Mouse (Mus musculus): Measurements from ENCODE around the gene Zdhhc16. TPM values are rescaled to one million over a fixed set of nuclear protein-coding genes. Genes with fewer than 3 reads are reported as not detected.

Gene Zdhhc16
- total RNA-seq (2014; fragmentation: Nextera tagmentation) (36.7 and 45.4 TPM in 2 replicates), total RNA-seq (2017) (27.8 and 29.7 TPM in 2 replicates), polyA plus RNA-seq (2012) (25.6 and 34.0 TPM in 2 replicates)

DNA sequence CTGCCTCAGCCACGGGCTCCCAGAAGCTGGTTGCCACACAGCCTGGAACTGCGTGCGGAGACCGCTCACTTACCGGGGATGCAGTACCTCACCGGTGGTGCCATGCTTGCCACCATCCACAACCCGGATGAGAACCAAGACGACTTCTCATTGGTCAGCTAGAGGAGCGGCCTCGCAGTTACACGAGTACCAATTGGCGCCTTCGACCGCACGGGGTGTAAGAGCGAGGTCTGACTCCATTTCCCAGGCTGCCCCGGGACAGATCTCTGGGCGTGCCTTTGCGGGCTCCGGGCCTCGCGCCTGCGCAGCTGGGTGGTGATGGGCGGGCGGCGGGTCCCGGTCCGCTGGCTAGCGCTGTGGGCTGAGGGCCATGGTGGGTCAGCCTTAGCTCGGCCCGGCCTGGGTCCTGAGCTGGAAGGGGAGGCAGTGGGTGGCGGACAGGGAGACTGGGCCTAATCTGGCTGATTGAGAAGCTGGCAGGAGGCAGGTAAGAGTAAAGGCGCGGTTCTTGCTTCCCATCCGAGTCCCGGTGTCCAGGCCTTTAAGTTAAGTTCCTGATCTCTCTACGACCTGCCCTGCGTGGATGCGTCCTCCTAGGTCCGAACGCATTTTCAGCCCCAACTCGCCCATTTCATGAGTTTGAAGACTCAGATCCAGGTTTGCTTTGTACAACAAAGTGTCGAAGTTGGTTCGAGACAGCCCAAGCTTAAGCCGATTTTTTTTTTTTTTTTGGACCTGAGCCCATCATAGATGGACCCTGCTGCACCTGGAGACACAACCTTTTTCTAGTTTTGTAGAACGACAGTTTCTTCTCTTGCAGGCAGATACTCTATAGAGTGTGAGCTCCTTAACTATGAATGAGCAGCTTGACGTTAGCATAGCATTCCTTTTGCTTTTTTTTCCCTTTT is at the start of gene Zdhhc16, which contains the start of gene Exosc1:
Gene Zdhhc16, plus strand, starts transcription at position 302 of the 908 bp plus-strand sequence.
Gene Exosc1, minus strand, starts transcription at position 245 of the 908 bp plus-strand sequence.
- peak; percentile 99 for ATAC-seq (ENCODE audit: extremely low read depth, insufficient number of reproducible peaks, low FRiP score, poor library complexity, severe bottlenecking)
- Histone ChIP-seq H3K9me3 (replicated peaks) (no peaks in the 10 kb centered on the region), H3K27me3 (ENCODE audit: insufficient read depth, low read length) (no peaks in the 10 kb centered on the region), H3K4me3 (ENCODE audit: low read depth, low read length) (peak within 1 kb of the TSS; percentile 96), H3K36me3 (replicated peaks) (peaks cover 60% of the 10 kb centered on the region), H3K4me1 (ENCODE audit: insufficient read depth, low read depth, low read length) (peaks cover 36% of the 10 kb centered on the region)
- TF ChIP-seq GATA2 (IDR thresholded peaks at IDR 0.05; ENCODE audit: borderline replicate concordance, low read depth, low read length) (no peak), CTCF (IDR thresholded peaks at IDR 0.05; ENCODE audit: low read depth, low read length) (no peak), GATA1 (IDR thresholded peaks at IDR 0.05; ENCODE audit: borderline replicate concordance, low read length) (no peak), POLR2AphosphoS5 (IDR thresholded peaks at IDR 0.05; ENCODE audit: insufficient replicate concordance, low read depth, low read length) (no peak)
- DNase-seq (ENCODE audit: low spot score): peak; percentile 100

DNA sequence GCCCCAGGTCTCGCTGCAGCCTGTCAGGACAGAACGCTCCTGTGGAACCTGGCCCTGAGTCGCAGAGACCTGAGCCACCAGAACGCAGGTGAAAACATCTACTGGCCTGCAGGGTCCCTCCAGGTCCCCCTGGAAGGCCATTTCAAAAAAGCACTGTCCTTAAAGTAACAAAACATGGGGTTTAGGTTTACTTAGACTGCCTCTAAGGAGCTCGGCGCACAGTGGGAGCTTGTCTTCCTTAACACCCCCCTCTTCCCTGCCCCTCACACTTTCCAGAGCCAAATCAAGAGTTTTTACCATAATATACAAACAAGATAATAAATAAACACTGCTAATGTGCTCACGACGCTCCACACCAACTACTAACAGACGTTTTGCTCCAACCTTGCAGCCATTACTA is 49.4 kb upstream of the Zdhhc16 start:
- H3K9me3 ChIP-seq (replicated peaks): no peaks in the 10 kb centered on the region
- H3K36me3 ChIP-seq (replicated peaks): peaks cover 98% of the 10 kb centered on the region
- no peaks in the 10 kb centered on the region; the same call in 1 of the 2 replicates for H3K27me3 ChIP-seq (ENCODE audit: insufficient read depth, low read length)
- no peak overlapping the region for H3K4me3 ChIP-seq (ENCODE audit: low read depth, low read length)
- DNase-seq (ENCODE audit: low spot score): no peak
- ATAC-seq (ENCODE audit: extremely low read depth, insufficient number of reproducible peaks, low FRiP score, poor library complexity, severe bottlenecking): no peak
- TF ChIP-seq GATA2 (IDR thresholded peaks at IDR 0.05; ENCODE audit: borderline replicate concordance, low read depth, low read length) (no peak), CTCF (IDR thresholded peaks at IDR 0.05; ENCODE audit: low read depth, low read length) (no peak), TAL1 (conservative IDR thresholded peaks at IDR 0.05; ENCODE audit: low read depth, low read length) (no peak), GATA1 (IDR thresholded peaks at IDR 0.05; ENCODE audit: borderline replicate concordance, low read length) (no peak), POLR2AphosphoS5 (IDR thresholded peaks at IDR 0.05; ENCODE audit: insufficient replicate concordance, low read depth, low read length) (no peak)
- peaks cover 25% of the 10 kb centered on the region for H3K4me1 ChIP-seq (ENCODE audit: insufficient read depth, low read depth, low read length)

DNA sequence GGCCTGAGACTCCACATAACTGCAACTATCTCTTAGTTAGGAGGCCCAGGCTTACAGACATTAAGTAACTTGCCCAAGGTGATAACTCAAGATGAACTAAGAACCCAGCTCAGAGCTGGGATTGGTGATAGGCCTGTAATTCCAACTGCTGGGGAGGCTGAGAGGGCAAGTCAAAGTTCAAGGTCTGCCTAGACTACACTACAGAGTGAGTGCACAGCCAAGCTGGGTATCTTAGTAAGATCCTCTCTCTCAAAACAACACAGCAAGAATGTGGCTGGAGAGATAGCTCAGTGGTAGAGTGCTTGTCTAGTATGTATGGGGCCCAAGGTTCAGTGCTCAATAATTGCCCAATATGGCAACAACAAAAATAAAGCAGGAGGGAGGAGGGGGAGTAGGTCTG is 45.1 kb upstream of the Zdhhc16 start:
- no peaks in the 10 kb centered on the region for H3K9me3 ChIP-seq (replicated peaks)
- peaks cover 95% of the 10 kb centered on the region for H3K36me3 ChIP-seq (replicated peaks)
- DNase-seq (ENCODE audit: low spot score) (peak; percentile 26), ATAC-seq (ENCODE audit: extremely low read depth, insufficient number of reproducible peaks, low FRiP score, poor library complexity, severe bottlenecking) (peak; percentile 40)
- TF ChIP-seq GATA1 (IDR thresholded peaks at IDR 0.05; ENCODE audit: borderline replicate concordance, low read length) (no peak), TAL1 (conservative IDR thresholded peaks at IDR 0.05; ENCODE audit: low read depth, low read length) (peak; percentile 53)
- H3K27me3 ChIP-seq (ENCODE audit: insufficient read depth, low read length): no peaks in the 10 kb centered on the region; the same call in 1 of the 2 replicates
- H3K4me3 ChIP-seq (ENCODE audit: low read depth, low read length): no peak overlapping the region
- H3K4me1 ChIP-seq (ENCODE audit: insufficient read depth, low read depth, low read length): peaks cover 38% of the 10 kb centered on the region

DNA sequence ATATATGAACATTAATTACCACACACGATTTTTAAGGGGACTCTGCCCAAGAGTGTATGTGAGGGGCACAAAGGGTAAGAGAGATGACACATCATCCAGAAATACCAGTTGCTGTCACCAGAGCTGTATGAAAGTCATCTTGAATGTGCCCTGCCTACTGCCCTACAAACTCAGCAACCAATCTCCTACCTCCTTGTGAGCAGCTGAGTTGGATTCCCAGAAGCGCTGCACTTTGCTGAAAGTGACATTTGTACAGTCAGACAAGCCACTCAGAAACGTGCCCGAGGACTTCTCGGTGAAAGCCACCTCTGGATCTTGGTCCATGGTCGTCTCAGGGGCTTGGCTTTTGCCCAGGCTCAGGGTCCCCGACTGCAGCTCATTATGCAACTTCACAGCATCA is 38.3 kb upstream of the Zdhhc16 start:
- ATAC-seq (ENCODE audit: extremely low read depth, insufficient number of reproducible peaks, low FRiP score, poor library complexity, severe bottlenecking) (peak; percentile 32; the same call in 1 of the 2 replicates), DNase-seq (ENCODE audit: low spot score) (no peak)
- Histone ChIP-seq H3K4me1 (ENCODE audit: insufficient read depth, low read depth, low read length) (peaks cover 42% of the 10 kb centered on the region), H3K27me3 (ENCODE audit: insufficient read depth, low read length) (no peaks in the 10 kb centered on the region), H3K36me3 (replicated peaks) (peaks cover 42% of the 10 kb centered on the region), H3K9me3 (replicated peaks) (no peaks in the 10 kb centered on the region), H3K4me3 (ENCODE audit: low read depth, low read length) (peak overlapping the region; percentile 80)
- no peak for TF ChIP-seq TAL1 (conservative IDR thresholded peaks at IDR 0.05; ENCODE audit: low read depth, low read length)
- TF ChIP-seq POLR2AphosphoS5 (IDR thresholded peaks at IDR 0.05; ENCODE audit: insufficient replicate concordance, low read depth, low read length): no peak
- no peak for TF ChIP-seq GATA1 (IDR thresholded peaks at IDR 0.05; ENCODE audit: borderline replicate concordance, low read length)
- no peak for TF ChIP-seq CTCF (IDR thresholded peaks at IDR 0.05; ENCODE audit: low read depth, low read length)
- TF ChIP-seq GATA2 (IDR thresholded peaks at IDR 0.05; ENCODE audit: borderline replicate concordance, low read depth, low read length): no peak

DNA sequence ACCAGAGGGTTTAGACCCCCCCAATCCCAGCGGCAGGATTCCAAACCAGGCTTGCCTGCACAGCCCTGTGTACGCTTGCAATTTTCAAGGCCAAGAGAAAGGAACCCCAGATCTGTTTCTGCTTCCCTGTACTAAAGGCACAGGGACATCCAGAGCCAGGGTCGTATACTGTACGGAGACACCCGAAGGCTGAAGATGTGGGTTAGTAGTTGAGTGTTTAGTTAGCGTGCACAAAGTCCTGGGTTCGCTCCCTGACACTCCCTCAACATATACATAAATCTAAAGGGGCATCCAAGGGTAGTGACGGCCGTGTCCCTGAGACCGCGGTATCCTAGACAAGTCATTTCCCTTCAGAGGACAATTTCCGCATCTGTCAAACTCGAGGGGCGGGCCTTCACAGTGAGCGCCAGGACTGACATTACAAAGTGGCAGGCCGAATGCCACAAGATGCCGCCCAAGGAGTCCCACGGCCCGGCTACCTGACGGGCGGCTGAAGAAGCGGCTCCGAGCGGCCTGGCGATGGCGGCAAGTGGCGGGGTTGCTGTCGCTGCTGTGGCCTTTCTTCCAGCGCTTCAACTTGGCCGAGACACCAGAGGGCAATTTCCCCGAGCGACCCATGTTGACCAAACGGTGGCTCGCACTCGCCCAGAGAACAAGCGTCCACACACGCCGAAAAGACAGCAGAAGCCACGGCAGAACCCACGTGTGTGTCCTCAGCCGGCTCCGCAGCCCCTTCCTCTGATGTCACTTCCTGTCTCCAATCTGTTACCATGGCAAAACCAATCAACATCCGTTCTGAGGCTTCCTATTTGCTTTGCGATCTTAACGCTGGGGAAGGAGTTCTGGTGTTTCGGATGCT is 37.6 kb upstream of the Zdhhc16 start, which contains the start of gene Rrp12:
Gene Rrp12, minus strand, starts transcription at position 714 of the 859 bp plus-strand sequence.
- DNase-seq (ENCODE audit: low spot score) (peak; percentile 86), ATAC-seq (ENCODE audit: extremely low read depth, insufficient number of reproducible peaks, low FRiP score, poor library complexity, severe bottlenecking) (peak; percentile 82)
- Histone ChIP-seq H3K4me3 (ENCODE audit: low read depth, low read length) (peak within 1 kb of the TSS; percentile 80), H3K4me1 (ENCODE audit: insufficient read depth, low read depth, low read length) (peaks cover 45% of the 10 kb centered on the region), H3K36me3 (replicated peaks) (peaks cover 35% of the 10 kb centered on the region), H3K27me3 (ENCODE audit: insufficient read depth, low read length) (no peaks in the 10 kb centered on the region), H3K9me3 (replicated peaks) (no peaks in the 10 kb centered on the region)
- TF ChIP-seq GATA1 (IDR thresholded peaks at IDR 0.05; ENCODE audit: borderline replicate concordance, low read length) (no peak), CTCF (IDR thresholded peaks at IDR 0.05; ENCODE audit: low read depth, low read length) (no peak), POLR2AphosphoS5 (IDR thresholded peaks at IDR 0.05; ENCODE audit: insufficient replicate concordance, low read depth, low read length) (no peak), GATA2 (IDR thresholded peaks at IDR 0.05; ENCODE audit: borderline replicate concordance, low read depth, low read length) (no peak), TAL1 (conservative IDR thresholded peaks at IDR 0.05; ENCODE audit: low read depth, low read length) (no peak)

All from G1E (cell line).